Mouse (Mus musculus) small intestine, adult 10 weeks (tissue): ENCODE measurements around the gene Insm1. TPM values are rescaled to one million over a fixed set of nuclear protein-coding genes. Genes with fewer than 3 reads are reported as not detected.

Experiments
- polyA plus RNA-seq: library from polyadenylated mRNA; stranded (reverse); fragments of 350-450 nt; fragmentation: Illumina TruSeq; extraction: RNeasy Lipid Tissue Mini Kit (QIAGEN cat#74804); gene quantifications from one replicate; pipeline ENCODE4 v1.2.3, GENCODE M21; 2014; ENCODE audit warnings: low replicate concordance

Insm1 gene
- polyA plus RNA-seq = 4.4 TPM

DNA sequence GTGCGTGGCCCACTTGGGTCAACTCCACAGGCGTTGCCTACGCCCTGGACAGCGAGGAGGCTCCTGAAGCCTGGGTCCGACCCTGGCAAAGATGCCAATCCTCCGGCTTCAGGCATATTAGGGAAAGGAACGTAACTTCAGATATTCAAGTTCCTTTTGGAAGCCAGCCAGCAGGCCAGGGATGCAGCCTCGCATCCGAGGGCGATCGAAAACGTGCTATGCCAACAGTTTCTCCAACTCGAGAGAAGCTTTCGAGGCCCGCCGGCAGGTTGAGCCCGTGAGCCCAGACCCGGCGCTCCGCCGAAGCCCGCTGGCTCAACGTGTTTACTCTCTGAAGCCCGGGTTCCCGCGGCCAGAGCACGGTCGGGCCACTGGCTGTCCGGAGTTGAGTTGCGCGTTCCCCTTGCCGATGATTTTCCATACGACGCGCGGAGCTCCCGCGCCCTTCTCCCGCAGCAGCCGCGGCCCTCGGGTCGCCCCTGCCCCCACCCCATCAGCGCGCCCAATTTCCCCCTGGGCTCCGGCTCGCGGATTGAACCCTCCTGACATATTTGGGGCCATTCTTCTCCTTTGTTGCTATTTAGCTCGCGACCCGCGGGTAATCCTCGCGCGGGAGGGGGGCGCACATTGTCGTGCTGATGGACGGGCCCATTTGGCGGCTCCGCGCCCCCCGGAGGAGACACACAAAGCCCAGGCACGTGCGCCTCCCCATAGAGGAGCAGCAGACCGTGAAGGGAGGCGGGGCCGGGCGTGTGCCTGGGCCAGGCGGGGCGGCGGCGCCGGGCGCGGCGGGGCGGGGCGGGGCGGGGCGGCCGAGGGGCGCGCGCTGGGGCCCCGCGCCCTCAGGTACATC is at the start of gene Insm1:
TSS of gene Insm1 (plus strand) at position 846 of the 853 bp plus-strand sequence.

